Mouse (Mus musculus) olfactory bulb, adult 2 months (tissue): ENCODE measurements at regions not wholly inside any gene's neighbourhood (a gene's known extent, or its start where the extent isn't known, plus 50 kb on each side); places are given as distances from the start of the nearest gene placed in this dataset.

Experiments used
- CTCF ChIP-seq: fragments of 200-500 bp; IDR thresholded peaks from 2 replicates; pipeline ENCODE4 v1.5.1; 2012; ENCODE audit warnings: low read depth, mild to moderate bottlenecking, low read length, moderate library complexity; ENCODE audit not compliant: insufficient read depth
- POLR2A ChIP-seq: fragments of 200-500 bp; IDR thresholded peaks from 2 replicates; pipeline ENCODE4 v1.6.1; 2012; ENCODE audit warnings: mild to moderate bottlenecking, low read depth, low read length, moderate library complexity; ENCODE audit not compliant: insufficient read depth

GRCm38 (mm10) chr7:39804276-39804675 lies 286.7 kb downstream of the Zfp619 start:
- TF ChIP-seq POLR2A = no peak
- TF ChIP-seq CTCF = no peak
